Mouse (Mus musculus) right cerebral cortex, postnatal 4 days (tissue): ENCODE measurements at regions not wholly inside any gene's neighbourhood (a gene's known extent, or its start where the extent isn't known, plus 50 kb on each side); places are given as distances from the start of the nearest gene placed in this dataset.

Experiments used
- DNase-seq: peaks from one replicate; pipeline ENCODE4 v3.0.0-alpha.2; 2022

- DNase-seq, result peak; percentile 95
These were observed 51.2 kb upstream of the Tmem72 start for GRCm38 (mm10) chr6:116767738-116768522.

- peak; percentile 18 for DNase-seq
These were observed 58.4 kb upstream of the Tmem72 start for GRCm38 (mm10) chr6:116774954-116775675.

- no peak for DNase-seq
These were observed 70.0 kb upstream of the Tmem72 start for GRCm38 (mm10) chr6:116786553-116787335.

GRCm38 (mm10) chr6:116793321-116793960 is 76.7 kb upstream of the Tmem72 start:
- no peak for DNase-seq

GRCm38 (mm10) chr6:116793961-116794336 is 77.2 kb upstream of the Tmem72 start:
- DNase-seq, result no peak

- DNase-seq, result peak; percentile 12
These were observed 104.7 kb upstream of the Tmem72 start for GRCm38 (mm10) chr6:116821215-116821912.

GRCm38 (mm10) chr6:116822605-116823004 is 105.9 kb upstream of the Tmem72 start:
- peak; percentile 20 for DNase-seq

GRCm38 (mm10) chr6:116825628-116826027 is 108.9 kb upstream of the Tmem72 start:
- no peak for DNase-seq

GRCm38 (mm10) chr6:116829341-116829740 is 112.6 kb upstream of the Tmem72 start:
- DNase-seq, result peak; percentile 66

- no peak for DNase-seq
These were observed 129.5 kb upstream of the Tmem72 start for GRCm38 (mm10) chr6:116845990-116846862.

GRCm38 (mm10) chr6:116848538-116849093 is 131.9 kb upstream of the Tmem72 start:
- DNase-seq, result no peak

GRCm38 (mm10) chr6:116854029-116854428 is 137.3 kb upstream of the Tmem72 start:
- DNase-seq, result no peak

- DNase-seq, result no peak
These were observed 139.4 kb upstream of the Tmem72 start for GRCm38 (mm10) chr6:116856093-116856492.

- DNase-seq, result no peak
These were observed 140.3 kb upstream of the Tmem72 start for GRCm38 (mm10) chr6:116856917-116857491.

- DNase-seq, result no peak
These were observed 146.4 kb upstream of the Tmem72 start for GRCm38 (mm10) chr6:116863130-116863529.

- no peak for DNase-seq
These were observed 146.9 kb upstream of the Tmem72 start for GRCm38 (mm10) chr6:116863626-116864025.

- no peak for DNase-seq
These were observed 176.6 kb upstream of the Tmem72 start for GRCm38 (mm10) chr6:116893299-116893698.

- DNase-seq, result no peak
These were observed 177.5 kb upstream of the Tmem72 start for GRCm38 (mm10) chr6:116894252-116894651.

GRCm38 (mm10) chr6:116895114-116895513 is 178.4 kb upstream of the Tmem72 start:
- peak; percentile 68 for DNase-seq

GRCm38 (mm10) chr6:116896132-116896630 is 179.5 kb upstream of the Tmem72 start:
- no peak for DNase-seq
